Mouse (Mus musculus) left cerebral cortex, postnatal 4 days (tissue): ENCODE measurements around the gene Spn. TPM values are rescaled to one million over a fixed set of nuclear protein-coding genes. Genes with fewer than 3 reads are reported as not detected.
"Not testable (repeated sequence)": the region's sequence is repeated elsewhere in the genome, so short reads cannot be mapped to it uniquely, and the experiment has no call there.

ENCODE experiments used
- DNase-seq: peaks from one replicate; pipeline ENCODE4 v3.0.0-alpha.2; 2022
- intact Hi-C: fragments of 180-260 bp; cut with DNase I; formaldehyde crosslinking; loops from one replicate; pipeline ENCODE4 v1.15.1; 2025
- total RNA-seq, 2 experiments: library from RNA; stranded (reverse); gene quantifications; 2 replicates each; pipeline ENCODE4 v1.2.3; 2021

The Spn gene
- total RNA-seq, 2 experiments from 2014 or later: 0.22 to 0.74 TPM

DNA sequence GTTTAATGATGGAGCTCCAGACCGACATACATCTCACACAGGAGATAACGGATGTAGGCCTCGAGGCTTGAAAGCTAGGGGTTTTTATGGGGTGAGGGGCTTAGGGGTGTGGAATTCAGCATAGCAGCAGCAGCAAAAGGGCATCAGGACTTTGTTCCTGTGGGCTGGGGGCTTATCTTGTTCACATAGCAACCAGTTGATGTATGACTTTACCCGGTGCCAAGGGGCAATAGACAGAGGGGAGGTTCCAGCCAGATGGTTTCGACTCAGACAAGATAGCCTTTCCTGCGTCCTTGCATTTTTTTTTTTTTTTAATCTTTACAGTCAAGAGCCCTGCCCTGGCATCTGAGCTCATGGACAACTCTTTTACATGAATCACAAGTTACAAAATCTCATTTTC, 51.9 kb downstream of the Spn start:
- intact Hi-C loops, DNase-seq: not testable (repeated sequence)

DNA sequence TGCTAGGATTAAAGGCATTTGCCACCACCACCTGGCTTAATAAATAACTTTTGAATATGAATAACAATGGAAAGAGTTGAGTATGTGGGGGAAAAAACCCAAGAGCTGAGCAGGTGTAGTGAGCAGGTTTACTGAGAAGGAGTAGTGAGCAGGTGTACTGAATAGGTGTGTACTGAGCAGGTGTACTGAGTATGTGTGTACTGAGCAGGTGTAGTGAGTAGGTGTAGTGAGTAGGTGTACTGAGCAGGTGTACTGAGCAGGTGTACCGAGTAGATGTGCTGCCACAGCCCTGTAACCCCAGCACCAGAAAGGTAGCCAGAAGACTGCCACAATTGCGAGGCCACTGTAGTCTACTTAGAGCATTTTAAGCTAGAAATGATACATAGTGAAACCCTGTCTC, 52.8 kb downstream of the Spn start:
- intact Hi-C loops: no loop called here
- DNase-seq: no peak

DNA sequence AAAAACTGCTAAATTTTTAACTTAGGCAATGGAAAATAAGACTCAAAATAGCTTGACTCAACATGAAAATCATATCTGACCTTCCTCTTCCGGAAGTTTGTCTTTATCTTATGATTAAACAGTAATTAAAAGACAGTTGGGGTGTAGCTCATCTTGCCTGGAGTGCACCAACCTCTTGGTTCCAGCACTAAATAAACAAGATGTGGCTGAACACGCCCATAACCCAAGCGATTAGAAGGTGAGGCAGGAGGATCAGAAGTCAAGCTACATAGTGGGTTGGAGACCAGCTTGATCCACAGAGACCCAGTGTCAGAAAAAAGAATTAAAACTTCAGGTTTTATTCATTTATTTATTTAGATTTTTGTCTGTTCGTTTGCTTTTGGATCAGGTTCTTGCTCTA, 53.9 kb downstream of the Spn start:
- intact Hi-C loops: no loop called here

DNA sequence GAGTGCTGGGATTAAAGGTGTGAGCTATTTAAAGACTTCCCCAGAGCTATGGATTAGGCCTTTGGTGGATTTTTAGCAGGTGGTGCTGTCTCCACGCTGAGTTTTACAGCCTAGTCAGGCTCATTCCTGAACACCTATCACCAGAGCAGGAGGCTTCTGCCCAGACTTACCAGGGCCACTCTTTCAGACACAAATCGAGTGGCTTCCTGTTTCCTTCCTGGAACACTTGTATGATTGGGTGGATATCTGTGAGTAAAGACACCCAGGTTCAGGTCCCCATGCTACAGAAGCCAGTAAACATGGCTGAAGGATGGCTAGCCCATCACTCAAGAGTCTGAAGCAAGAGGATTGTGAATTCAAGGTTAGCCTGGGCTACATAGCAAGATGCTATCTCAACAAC, 54.6 kb downstream of the Spn start:
- DNase-seq: no peak
- intact Hi-C loops: no loop called here

More for the DNA sequence above, 53.9 kb downstream of the Spn start:
- DNase-seq: no peak

DNA sequence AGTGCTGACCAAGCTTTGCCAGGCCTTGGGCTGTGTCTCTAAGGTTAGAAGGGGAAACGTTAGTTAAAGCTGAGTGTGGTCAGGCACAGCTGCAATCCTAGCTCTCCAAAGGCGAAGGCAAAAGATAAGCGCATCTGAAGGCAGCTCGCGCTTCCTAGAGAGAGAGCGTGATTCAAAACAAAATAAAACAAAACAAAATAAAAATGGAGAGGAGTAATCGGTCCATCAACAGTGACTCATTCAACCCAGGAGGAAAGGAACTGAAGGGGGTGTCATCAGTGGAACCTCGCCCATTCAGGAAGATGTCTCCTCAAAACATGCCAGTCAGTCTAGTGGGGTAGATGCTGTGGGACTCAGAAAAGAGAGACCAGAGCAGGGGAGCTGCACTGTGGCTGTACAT, 55.4 kb downstream of the Spn start:
- intact Hi-C loops: no loop called here
- no peak for DNase-seq

Other genes with a start within 250 kb of the Spn start
- gene Tmem219, start 214.9 kb downstream of the Spn start, total RNA-seq: 10 to 100 TPM; 19.4 to 20.8 TPM
- 100 to 1,000 TPM; 151 to 167 TPM for gene Kctd13, start 208.9 kb downstream of the Spn start, total RNA-seq
- 10 to 100 TPM; 26.5 to 31.9 TPM for gene Asphd1, start 188.2 kb downstream of the Spn start, total RNA-seq
- gene Sez6l2, start 187.3 kb downstream of the Spn start, total RNA-seq: 100 to 1,000 TPM; 214 to 235 TPM
- 100 to 1,000 TPM in 1 of 2 experiments, 10 to 100 TPM in 1; 92.7 to 104 TPM for gene Cdipt, start 161.9 kb downstream of the Spn start, total RNA-seq
- not detected for gene Cdiptos, start 161.7 kb downstream of the Spn start, total RNA-seq
- gene Mvp, start 123.2 kb downstream of the Spn start, total RNA-seq: 1 to 10 TPM; 5.4 to 6.0 TPM
- 1 to 10 TPM in 1 of 2 experiments, not detected in 1; 1.6 TPM for gene Pagr1b, start 121.3 kb downstream of the Spn start, total RNA-seq
- gene Pagr1a, start 120.5 kb downstream of the Spn start, total RNA-seq: 10 to 100 TPM; 10.2 to 15.4 TPM
- 10 to 100 TPM; 36.7 to 48.6 TPM for gene Gm42742, start 116.7 kb downstream of the Spn start, total RNA-seq
- gene Prrt2, start 116.6 kb downstream of the Spn start, total RNA-seq: 100 to 1,000 TPM; 132 to 136 TPM
- gene Maz, start 110.8 kb downstream of the Spn start, total RNA-seq: 100 to 1,000 TPM; 322 to 334 TPM
- 10 to 100 TPM; 10.4 to 12.5 TPM for gene Kif22, start 95.4 kb downstream of the Spn start, total RNA-seq
- not detected for gene Zg16, start 50.5 kb downstream of the Spn start, total RNA-seq
- gene AI467606, start 46.5 kb downstream of the Spn start, total RNA-seq: under 1 TPM; 0.77 to 0.90 TPM
- gene Qprt, start 15.6 kb downstream of the Spn start, total RNA-seq: under 1 TPM in 1 of 2 experiments, not detected in 1; 0.18 TPM
- gene Cd2bp2, start 58.2 kb upstream of the Spn start, total RNA-seq: 10 to 100 TPM; 65.8 to 78.8 TPM
- gene Tbc1d10b, start 70.6 kb upstream of the Spn start, total RNA-seq: 10 to 100 TPM; 73.8 to 78.8 TPM
- 1 to 10 TPM in 1 of 2 experiments, not detected in 1; 1.2 TPM for gene Mylpf, start 71.1 kb upstream of the Spn start, total RNA-seq
- 10 to 100 TPM; 28.4 to 28.8 TPM for gene Zfp553, start 95.2 kb upstream of the Spn start, total RNA-seq
- 1 to 10 TPM; 7.9 to 8.8 TPM for gene Sept1, start 95.3 kb upstream of the Spn start, total RNA-seq
- 10 to 100 TPM; 54.9 to 64.5 TPM for gene Zfp771, start 106.5 kb upstream of the Spn start, total RNA-seq
- 10 to 100 TPM; 49.8 to 63.1 TPM for gene Dctpp1, start 122.9 kb upstream of the Spn start, total RNA-seq
- 10 to 100 TPM; 42.6 to 42.9 TPM for gene Sephs2, start 136.2 kb upstream of the Spn start, total RNA-seq
- 1 to 10 TPM; 1.2 to 1.6 TPM for gene Itgal, start 158.4 kb upstream of the Spn start, total RNA-seq
- gene Zfp768, start 207.8 kb upstream of the Spn start, total RNA-seq: 10 to 100 TPM; 20.3 to 22.0 TPM
- 1 to 10 TPM; 7.9 to 8.9 TPM for gene Zfp747, start 238.2 kb upstream of the Spn start, total RNA-seq
- gene 9130019O22Rik, start 249.3 kb upstream of the Spn start, total RNA-seq: 1 to 10 TPM; 2.8 to 3.0 TPM